Mouse (Mus musculus) heart, embryonic 11.5 days (tissue): Measurements from ENCODE around the gene P2ry6. TPM values are rescaled to one million over a fixed set of nuclear protein-coding genes. Genes with fewer than 3 reads are reported as not detected.

ENCODE experiments used
- ATAC-seq: fragments of 200-750 bp; cut with Nextera tagmentation; replicated peaks from 2 replicates; pipeline ENCODE4 v1.8.0; 2017; ENCODE audit warnings: moderate library complexity; ENCODE audit not compliant: insufficient number of reproducible peaks, low FRiP score, low TSS enrichment
- H3K27ac ChIP-seq: fragments of 300-500 bp; sonication (generic); 2 replicates; pipeline ENCODE4 v1.5.1; 2014; ENCODE audit warnings: mild to moderate bottlenecking, low read depth, low read length
- H3K27me3 ChIP-seq: fragments of 300-500 bp; sonication (generic); 2 replicates; pipeline ENCODE4 v1.6.1; 2014; ENCODE audit warnings: mild to moderate bottlenecking, low read length, mixed read lengths; ENCODE audit not compliant: control insufficient read depth, insufficient read depth
- H3K36me3 ChIP-seq: fragments of 300-500 bp; sonication (generic); 2 replicates; pipeline ENCODE4 v1.6.1; 2014; ENCODE audit warnings: mild to moderate bottlenecking, low read length, moderate library complexity, mixed read lengths; ENCODE audit not compliant: control insufficient read depth, insufficient read depth
- H3K4me1 ChIP-seq: fragments of 300-500 bp; sonication (generic); 2 replicates; pipeline ENCODE4 v1.6.1; 2014; ENCODE audit warnings: low read length; ENCODE audit not compliant: control insufficient read depth, insufficient read depth
- H3K4me2 ChIP-seq: fragments of 300-500 bp; sonication (generic); 2 replicates; pipeline ENCODE4 v1.6.1; 2014; ENCODE audit warnings: mild to moderate bottlenecking, moderate library complexity
- H3K4me3 ChIP-seq: fragments of 300-500 bp; sonication (generic); 2 replicates; pipeline ENCODE4 v1.5.1; 2014; ENCODE audit warnings: low read depth, low read length
- H3K9ac ChIP-seq: fragments of 300-500 bp; sonication (generic); 2 replicates; pipeline ENCODE4 v1.6.1; 2014; ENCODE audit warnings: mild to moderate bottlenecking, low read depth, low read length, moderate library complexity
- H3K9me3 ChIP-seq: fragments of 300-500 bp; sonication (generic); replicated peaks from 2 replicates; pipeline ENCODE4 v1.6.1; 2016; ENCODE audit warnings: low read length; ENCODE audit not compliant: control insufficient read depth
- WGBS: fragments of 180-500 bp; shearing (Covaris S2); extraction: QIAGEN DNeasy Blood & Tissue Kit; methylation state at CpG from one replicate; pipeline ENCODE4 v1.1.7; 2014; ENCODE audit not compliant: insufficient replicate concordance; 5-methylcytosine and 5-hydroxymethylcytosine counted together
- polyA plus RNA-seq: library from polyadenylated mRNA; unstranded; fragments of >200 nt; fragmentation: Nextera tagmentation; extraction: Ambion mirVana; gene quantifications from 2 replicates; pipeline ENCODE4 v1.2.1, GENCODE M21; 2014

P2ry6 gene
- polyA plus RNA-seq, 1 experiment from 2014 or later = 2.1 TPM

GRCm38 (mm10) chr7:100978171-100978570 lies 3.7 kb upstream of the P2ry6 start:
- peaks cover 23% of the 10 kb centered on the region for H3K27me3 ChIP-seq
- H3K4me1 ChIP-seq = peaks cover 16% of the 10 kb centered on the region
- no peaks in the 10 kb centered on the region for H3K36me3 ChIP-seq

GRCm38 (mm10) chr7:100972875-100973274 lies 1.6 kb downstream of the P2ry6 start:
- no peak overlapping the region for H3K4me3 ChIP-seq
- peaks cover 20% of the 10 kb centered on the region for H3K4me1 ChIP-seq
- H3K4me2 ChIP-seq = no peak overlapping the region
- H3K36me3 ChIP-seq = no peaks in the 10 kb centered on the region
- H3K27ac ChIP-seq = no peak overlapping the region
- 33% methylated on average over 3 of the region's 3 CpGs for WGBS
- H3K9ac ChIP-seq = no peak overlapping the region
- H3K27me3 ChIP-seq = peaks cover 37% of the 10 kb centered on the region
- no peak for ATAC-seq
- H3K9me3 ChIP-seq = no peaks in the 10 kb centered on the region

More at GRCm38 (mm10) chr7:100978171-100978570, 3.7 kb upstream of the P2ry6 start:
- Histone ChIP-seq H3K4me3 (no peak overlapping the region), H3K27ac (no peak overlapping the region), H3K4me2 (no peak overlapping the region), H3K9me3 (no peaks in the 10 kb centered on the region), H3K9ac (no peak overlapping the region)
- ATAC-seq = no peak
- WGBS = 77% methylated on average over 5 of the region's 5 CpGs

- Histone ChIP-seq H3K4me1 (peaks cover 18% of the 10 kb centered on the region), H3K36me3 (no peaks in the 10 kb centered on the region), H3K9ac (no peak overlapping the region), H3K9me3 (no peaks in the 10 kb centered on the region), H3K27ac (no peak overlapping the region), H3K4me2 (no peak overlapping the region), H3K27me3 (peaks cover 21% of the 10 kb centered on the region), H3K4me3 (no peak overlapping the region)
- ATAC-seq = no peak
- WGBS = 67% methylated on average over 10 of the region's 10 CpGs
These were observed 5.4 kb downstream of the P2ry6 start for GRCm38 (mm10) chr7:100968874-100969659.

- Histone ChIP-seq H3K4me2 (no peak overlapping the region), H3K9ac (no peak overlapping the region), H3K4me1 (peaks cover 13% of the 10 kb centered on the region), H3K36me3 (no peaks in the 10 kb centered on the region), H3K9me3 (no peaks in the 10 kb centered on the region), H3K27me3 (peaks cover 16% of the 10 kb centered on the region), H3K4me3 (no peak overlapping the region), H3K27ac (no peak overlapping the region)
- ATAC-seq = no peak
- WGBS = 82% methylated on average over 6 of the region's 6 CpGs
These were observed 6.1 kb downstream of the P2ry6 start for GRCm38 (mm10) chr7:100968376-100968775.

- Histone ChIP-seq H3K4me3 (no peak overlapping the region), H3K4me1 (peaks cover 9% of the 10 kb centered on the region), H3K4me2 (no peak overlapping the region), H3K36me3 (no peaks in the 10 kb centered on the region), H3K27ac (no peak overlapping the region), H3K9ac (no peak overlapping the region), H3K9me3 (no peaks in the 10 kb centered on the region), H3K27me3 (peaks cover 11% of the 10 kb centered on the region)
- no peak for ATAC-seq
- WGBS = 68% methylated on average over 9 of the region's 9 CpGs
These were observed 6.6 kb downstream of the P2ry6 start for GRCm38 (mm10) chr7:100967850-100968249.

- WGBS = 65% methylated on average over 7 of the region's 7 CpGs
- Histone ChIP-seq H3K36me3 (no peaks in the 10 kb centered on the region), H3K9ac (no peak overlapping the region), H3K4me3 (no peak overlapping the region), H3K4me2 (no peak overlapping the region), H3K4me1 (peaks cover 9% of the 10 kb centered on the region), H3K27me3 (no peaks in the 10 kb centered on the region; the same call in 1 of the 2 replicates), H3K27ac (no peak overlapping the region), H3K9me3 (no peaks in the 10 kb centered on the region)
- ATAC-seq = peak; percentile 56; the same call in 1 of the 2 replicates
These were observed 8.4 kb downstream of the P2ry6 start for GRCm38 (mm10) chr7:100966014-100966413.

GRCm38 (mm10) chr7:100965079-100965478 lies 9.4 kb downstream of the P2ry6 start:
- Histone ChIP-seq H3K27me3 (no peaks in the 10 kb centered on the region; the same call in 1 of the 2 replicates), H3K4me1 (peaks cover 9% of the 10 kb centered on the region), H3K9ac (no peak overlapping the region), H3K4me2 (no peak overlapping the region), H3K27ac (no peak overlapping the region), H3K36me3 (no peaks in the 10 kb centered on the region), H3K4me3 (no peak overlapping the region), H3K9me3 (no peaks in the 10 kb centered on the region)
- WGBS = 26% methylated on average over 4 of the region's 4 CpGs
- ATAC-seq = no peak

- H3K9me3 ChIP-seq = no peaks in the 10 kb centered on the region
- H3K4me2 ChIP-seq = no peak overlapping the region
- no peak overlapping the region for H3K9ac ChIP-seq
- H3K4me3 ChIP-seq = no peak overlapping the region
- ATAC-seq = no peak
- no peaks in the 10 kb centered on the region for H3K36me3 ChIP-seq
- H3K4me1 ChIP-seq = peaks cover 7% of the 10 kb centered on the region
- no peaks in the 10 kb centered on the region; the same call in 1 of the 2 replicates for H3K27me3 ChIP-seq
- 74% methylated on average over 6 of the region's 6 CpGs for WGBS
- H3K27ac ChIP-seq = no peak overlapping the region
These were observed 10.2 kb downstream of the P2ry6 start for GRCm38 (mm10) chr7:100964242-100964641.

GRCm38 (mm10) chr7:100963381-100963780 lies 11.1 kb downstream of the P2ry6 start:
- Histone ChIP-seq H3K36me3 (no peaks in the 10 kb centered on the region), H3K9me3 (no peaks in the 10 kb centered on the region), H3K27ac (no peak overlapping the region), H3K4me3 (no peak overlapping the region), H3K27me3 (no peaks in the 10 kb centered on the region), H3K4me1 (peaks cover 3% of the 10 kb centered on the region; the same call in 1 of the 2 replicates), H3K4me2 (no peak overlapping the region), H3K9ac (no peak overlapping the region)
- WGBS = 69% methylated on average over 8 of the region's 8 CpGs
- no peak for ATAC-seq
